Mouse (Mus musculus): ENCODE results near the gene Rhobtb1. TPM values are rescaled to one million over a fixed set of nuclear protein-coding genes. Genes with fewer than 3 reads are reported as not detected.

The Rhobtb1 gene
- total RNA-seq, 1 experiment: 2.7 TPM

DNA sequence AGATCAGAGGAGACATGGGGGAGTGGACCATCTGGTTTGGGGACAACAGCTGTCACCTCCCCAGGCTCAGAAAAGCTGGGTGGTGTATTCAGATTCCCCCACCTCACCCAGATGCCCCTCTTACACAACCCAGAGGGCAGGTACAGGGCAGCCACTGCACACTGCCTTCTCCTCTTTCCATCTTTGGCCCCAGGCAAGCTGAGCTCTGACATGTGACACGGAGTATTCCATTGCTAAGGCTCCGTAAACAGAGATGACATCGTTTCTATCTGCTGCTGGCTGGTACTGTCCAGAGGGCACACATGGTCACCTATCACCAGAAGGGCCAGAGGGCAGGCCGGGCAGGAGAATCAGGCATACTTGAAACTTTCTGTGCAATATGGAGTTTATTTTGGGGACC lies 136.9 kb downstream of the Rhobtb1 start:
- Histone ChIP-seq H3K27ac (ENCODE audit: insufficient read depth, low read depth, low read length, poor library complexity, severe bottlenecking) (no peak overlapping the region), H3K4me1 (ENCODE audit: control insufficient read depth in 2 of 2, insufficient read depth in 2 of 2, low read length in 2 of 2, poor library complexity in 1 of 2) (no peaks in the 10 kb centered on the region), H3K4me3 (ENCODE audit: insufficient read depth in 1 of 2, low read depth in 1 of 2, low read length in 2 of 2, poor library complexity in 1 of 2, severe bottlenecking in 1 of 2) (no peak overlapping the region), H3K9ac (ENCODE audit: insufficient read depth, low read depth, low read length, poor library complexity, severe bottlenecking) (no peak overlapping the region), H3K36me3 (ENCODE audit: control insufficient read depth, insufficient read depth, low read length, poor library complexity, severe bottlenecking) (no peaks in the 10 kb centered on the region), H3K9me3 (ENCODE audit: control insufficient read depth, insufficient read depth, low read depth, low read length) (no peaks in the 10 kb centered on the region)
- no peak for DNase-seq (ENCODE audit: low read depth, low spot score)
- in situ Hi-C loops (cut with MboI; ENCODE audit: low sequenced_read_pairs in 2 of 2, unreplicated experiment in 2 of 2): no loop called here
- no peak for TF ChIP-seq MAFK (IDR thresholded peaks at IDR 0.05; ENCODE audit: insufficient read depth, low read depth, low read length)
- no peak for TF ChIP-seq HCFC1 (IDR thresholded peaks at IDR 0.05; ENCODE audit: borderline replicate concordance, insufficient read depth, low read length)
- TF ChIP-seq ZNF384 (IDR thresholded peaks at IDR 0.05; ENCODE audit: low read depth, low read length): no peak
- TF ChIP-seq CHD2 (IDR thresholded peaks at IDR 0.05; ENCODE audit: low read depth, low read length): no peak

DNA sequence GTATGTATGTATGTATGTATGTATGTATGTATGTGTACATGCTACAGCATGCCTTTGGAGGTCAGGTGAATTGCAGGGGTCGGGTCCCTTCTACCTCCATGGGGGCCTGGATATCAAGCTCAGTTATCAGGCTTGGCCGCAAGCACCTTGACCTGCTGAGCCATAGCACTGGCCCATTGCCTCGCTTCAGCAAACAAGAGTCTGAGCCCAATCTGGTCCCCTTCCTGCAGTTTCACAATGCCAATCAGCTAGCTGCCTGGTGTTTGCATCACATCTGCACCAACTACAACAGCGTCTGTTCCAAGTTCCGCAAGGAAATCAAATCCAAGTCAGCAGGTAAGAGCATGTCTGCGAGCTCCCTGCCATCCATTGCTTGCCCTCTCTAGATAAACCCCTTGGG lies 137.5 kb downstream of the Rhobtb1 start:
- no peak overlapping the region for H3K9ac ChIP-seq (ENCODE audit: insufficient read depth, low read depth, low read length, poor library complexity, severe bottlenecking)
- no peak overlapping the region for H3K4me3 ChIP-seq (ENCODE audit: insufficient read depth in 1 of 2, low read depth in 1 of 2, low read length in 2 of 2, poor library complexity in 1 of 2, severe bottlenecking in 1 of 2)
- TF ChIP-seq MAFK (IDR thresholded peaks at IDR 0.05; ENCODE audit: insufficient read depth, low read depth, low read length) (no peak), ZNF384 (IDR thresholded peaks at IDR 0.05; ENCODE audit: low read depth, low read length) (no peak), HCFC1 (IDR thresholded peaks at IDR 0.05; ENCODE audit: borderline replicate concordance, insufficient read depth, low read length) (no peak), ZC3H11A (IDR thresholded peaks at IDR 0.05; ENCODE audit: borderline replicate concordance, low read depth, low read length) (no peak), CHD2 (IDR thresholded peaks at IDR 0.05; ENCODE audit: low read depth, low read length) (no peak)
- H3K4me1 ChIP-seq (ENCODE audit: control insufficient read depth in 2 of 2, insufficient read depth in 2 of 2, low read length in 2 of 2, poor library complexity in 1 of 2): no peaks in the 10 kb centered on the region
- in situ Hi-C loops (cut with MboI; ENCODE audit: low sequenced_read_pairs in 2 of 2, unreplicated experiment in 2 of 2): no loop called here
- H3K36me3 ChIP-seq (ENCODE audit: control insufficient read depth, insufficient read depth, low read length, poor library complexity, severe bottlenecking): no peaks in the 10 kb centered on the region
- H3K27ac ChIP-seq (ENCODE audit: insufficient read depth, low read depth, low read length, poor library complexity, severe bottlenecking): no peak overlapping the region
- DNase-seq (ENCODE audit: low read depth, low spot score): no peak
- no peaks in the 10 kb centered on the region for H3K9me3 ChIP-seq (ENCODE audit: control insufficient read depth, insufficient read depth, low read depth, low read length)

DNA sequence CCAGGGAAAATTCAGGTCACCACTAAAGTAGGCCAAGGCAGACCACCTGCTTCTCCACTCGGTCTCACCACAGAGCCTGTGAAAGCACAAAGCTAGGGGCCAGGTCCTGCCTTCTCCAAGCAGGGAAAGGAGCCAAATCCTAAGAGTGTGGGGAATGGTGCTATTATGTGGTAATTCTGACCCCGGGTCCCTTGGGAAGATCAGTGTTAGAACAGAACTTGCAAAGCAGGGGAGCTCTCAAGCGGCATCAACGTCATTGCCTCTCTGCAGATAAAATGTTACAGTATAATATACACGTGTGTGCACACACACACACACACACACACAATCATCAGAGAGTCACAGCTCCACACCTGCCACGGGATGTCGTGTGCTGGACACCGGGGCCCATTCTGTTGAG lies 139.5 kb downstream of the Rhobtb1 start:
- in situ Hi-C loops (cut with MboI; ENCODE audit: low sequenced_read_pairs in 2 of 2, unreplicated experiment in 2 of 2): no loop called here
- H3K9ac ChIP-seq (ENCODE audit: insufficient read depth, low read depth, low read length, poor library complexity, severe bottlenecking): no peak overlapping the region
- no peak overlapping the region for H3K27ac ChIP-seq (ENCODE audit: insufficient read depth, low read depth, low read length, poor library complexity, severe bottlenecking)
- H3K4me3 ChIP-seq (ENCODE audit: insufficient read depth in 1 of 2, low read depth in 1 of 2, low read length in 2 of 2, poor library complexity in 1 of 2, severe bottlenecking in 1 of 2): no peak overlapping the region
- TF ChIP-seq ZNF384 (IDR thresholded peaks at IDR 0.05; ENCODE audit: low read depth, low read length): no peak
- no peak for TF ChIP-seq MAFK (IDR thresholded peaks at IDR 0.05; ENCODE audit: insufficient read depth, low read depth, low read length)
- no peak for TF ChIP-seq HCFC1 (IDR thresholded peaks at IDR 0.05; ENCODE audit: borderline replicate concordance, insufficient read depth, low read length)
- no peak for TF ChIP-seq ZC3H11A (IDR thresholded peaks at IDR 0.05; ENCODE audit: borderline replicate concordance, low read depth, low read length)
- no peaks in the 10 kb centered on the region for H3K36me3 ChIP-seq (ENCODE audit: control insufficient read depth, insufficient read depth, low read length, poor library complexity, severe bottlenecking)
- H3K4me1 ChIP-seq (ENCODE audit: control insufficient read depth in 2 of 2, insufficient read depth in 2 of 2, low read length in 2 of 2, poor library complexity in 1 of 2): no peaks in the 10 kb centered on the region
- DNase-seq (ENCODE audit: low read depth, low spot score): no peak
- no peaks in the 10 kb centered on the region for H3K9me3 ChIP-seq (ENCODE audit: control insufficient read depth, insufficient read depth, low read depth, low read length)

DNA sequence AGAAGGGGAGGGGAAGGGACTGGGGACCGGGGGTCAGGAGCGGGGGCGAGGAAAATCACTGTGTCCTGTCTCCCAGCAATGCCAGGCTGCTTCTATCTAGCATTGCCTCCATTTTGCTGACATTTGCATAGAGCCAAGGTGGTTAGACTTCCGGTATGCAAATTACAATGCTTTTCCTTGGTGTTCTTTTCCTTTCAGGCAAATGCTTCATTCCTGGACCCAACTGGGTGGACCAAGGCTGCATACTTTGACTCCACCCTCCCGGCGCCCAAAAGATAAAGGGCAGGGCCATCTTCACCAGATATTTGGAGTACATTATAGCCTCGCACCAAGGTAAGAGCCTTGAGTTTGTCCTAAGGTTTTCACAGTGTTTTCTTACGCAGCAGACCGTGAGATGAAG lies 144.7 kb downstream of the Rhobtb1 start:
- TF ChIP-seq ZNF384 (IDR thresholded peaks at IDR 0.05; ENCODE audit: low read depth, low read length): no peak
- no peak for TF ChIP-seq HCFC1 (IDR thresholded peaks at IDR 0.05; ENCODE audit: borderline replicate concordance, insufficient read depth, low read length)
- 0 out of 2 replicates have a peak, but pooled peaks have one; percentile 9 for TF ChIP-seq MAFK (IDR thresholded peaks at IDR 0.05; ENCODE audit: insufficient read depth, low read depth, low read length)
- Histone ChIP-seq H3K9ac (ENCODE audit: insufficient read depth, low read depth, low read length, poor library complexity, severe bottlenecking) (no peak overlapping the region), H3K9me3 (ENCODE audit: control insufficient read depth, insufficient read depth, low read depth, low read length) (no peaks in the 10 kb centered on the region), H3K4me1 (ENCODE audit: control insufficient read depth in 2 of 2, insufficient read depth in 2 of 2, low read length in 2 of 2, poor library complexity in 1 of 2) (peaks cover 0 to 2% of the 10 kb centered on the region in 2 experiments; a peak in 1 of 4 replicates), H3K4me3 (ENCODE audit: insufficient read depth in 1 of 2, low read depth in 1 of 2, low read length in 2 of 2, poor library complexity in 1 of 2, severe bottlenecking in 1 of 2) (no peak overlapping the region), H3K27ac (ENCODE audit: insufficient read depth, low read depth, low read length, poor library complexity, severe bottlenecking) (no peak overlapping the region), H3K36me3 (ENCODE audit: control insufficient read depth, insufficient read depth, low read length, poor library complexity, severe bottlenecking) (no peaks in the 10 kb centered on the region)
- in situ Hi-C loops (cut with MboI; ENCODE audit: low sequenced_read_pairs in 2 of 2, unreplicated experiment in 2 of 2): no loop called here
- no peak for DNase-seq (ENCODE audit: low read depth, low spot score)

DNA sequence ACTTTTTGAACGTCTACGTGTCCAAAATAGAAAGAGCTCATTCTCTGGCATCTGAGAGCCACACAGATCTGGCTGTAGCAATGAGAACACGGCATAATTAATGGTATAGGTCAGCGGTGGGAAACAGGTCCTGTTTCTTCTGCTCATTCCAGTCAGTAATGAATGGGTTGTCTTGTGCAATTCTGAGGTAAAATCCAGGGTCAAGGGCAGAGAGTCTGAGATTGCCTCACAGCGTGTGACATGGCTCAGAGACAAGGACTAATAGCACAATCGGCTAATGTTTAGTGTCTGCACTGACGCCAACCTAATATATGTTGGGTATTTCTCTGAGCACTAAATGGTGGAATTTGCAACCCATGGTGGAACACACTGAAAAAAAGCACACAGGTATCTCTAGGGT lies 148.8 kb downstream of the Rhobtb1 start:
- Histone ChIP-seq H3K4me3 (ENCODE audit: insufficient read depth in 1 of 2, low read depth in 1 of 2, low read length in 2 of 2, poor library complexity in 1 of 2, severe bottlenecking in 1 of 2) (no peak overlapping the region), H3K9me3 (ENCODE audit: control insufficient read depth, insufficient read depth, low read depth, low read length) (no peaks in the 10 kb centered on the region), H3K27ac (ENCODE audit: insufficient read depth, low read depth, low read length, poor library complexity, severe bottlenecking) (no peak overlapping the region), H3K36me3 (ENCODE audit: control insufficient read depth, insufficient read depth, low read length, poor library complexity, severe bottlenecking) (no peaks in the 10 kb centered on the region), H3K9ac (ENCODE audit: insufficient read depth, low read depth, low read length, poor library complexity, severe bottlenecking) (no peak overlapping the region), H3K4me1 (ENCODE audit: control insufficient read depth in 2 of 2, insufficient read depth in 2 of 2, low read length in 2 of 2, poor library complexity in 1 of 2) (peaks cover 2 to 7% of the 10 kb centered on the region in 2 experiments; a peak in 3 of 4 replicates)
- in situ Hi-C loops (cut with MboI; ENCODE audit: low sequenced_read_pairs in 2 of 2, unreplicated experiment in 2 of 2): loop anchor here in 1 of 2 experiments (25.0 kb wide), 1 partner anchor 388 kb away; no protein-coding TSS in a partner anchor
- DNase-seq (ENCODE audit: low read depth, low spot score): no peak
- no peak for TF ChIP-seq HCFC1 (IDR thresholded peaks at IDR 0.05; ENCODE audit: borderline replicate concordance, insufficient read depth, low read length)
- no peak for TF ChIP-seq CHD2 (IDR thresholded peaks at IDR 0.05; ENCODE audit: low read depth, low read length)
- no peak for TF ChIP-seq ZNF384 (IDR thresholded peaks at IDR 0.05; ENCODE audit: low read depth, low read length)
- no peak for TF ChIP-seq MAFK (IDR thresholded peaks at IDR 0.05; ENCODE audit: insufficient read depth, low read depth, low read length)
- no peak for TF ChIP-seq ZC3H11A (IDR thresholded peaks at IDR 0.05; ENCODE audit: borderline replicate concordance, low read depth, low read length)

All from ES-E14 (cell line).